Mouse (Mus musculus): Measurements from ENCODE around the gene Iqgap3.

The Iqgap3 gene

GRCm38 (mm10) chr3:88081345-88082223 is at the start of gene Iqgap3:
TSS of gene Iqgap3 (plus strand) at chr3:88081971.
- peak; percentile 81 for DNase-seq (ENCODE audit: low read depth, low spot score)

- DNase-seq (ENCODE audit: low read depth, low spot score): no peak
These were observed 48.3 kb upstream of the Iqgap3 start for GRCm38 (mm10) chr3:88033506-88033905.

GRCm38 (mm10) chr3:88035561-88036293 is 46.0 kb upstream of the Iqgap3 start:
- no peak for DNase-seq (ENCODE audit: low read depth, low spot score)

GRCm38 (mm10) chr3:88042661-88043421 is 38.9 kb upstream of the Iqgap3 start, which contains the start of gene Gpatch4:
TSS of gene Gpatch4 (plus strand) at chr3:88043108.
- peak; percentile 85 for DNase-seq (ENCODE audit: low read depth, low spot score)

- DNase-seq (ENCODE audit: low read depth, low spot score): no peak
These were observed 32.2 kb upstream of the Iqgap3 start for GRCm38 (mm10) chr3:88049532-88049931.

- no peak for DNase-seq (ENCODE audit: low read depth, low spot score)
These were observed 24.7 kb upstream of the Iqgap3 start for GRCm38 (mm10) chr3:88057030-88057429.

GRCm38 (mm10) chr3:88057902-88058696 is 23.7 kb upstream of the Iqgap3 start, which contains the start of gene Naxe:
TSS of gene Naxe (minus strand) at chr3:88058495.
- peak; percentile 78 for DNase-seq (ENCODE audit: low read depth, low spot score)

- DNase-seq (ENCODE audit: low read depth, low spot score): no peak
These were observed 13.4 kb upstream of the Iqgap3 start for GRCm38 (mm10) chr3:88068386-88068785.

GRCm38 (mm10) chr3:88071783-88072182 is 10.0 kb upstream of the Iqgap3 start:
- DNase-seq (ENCODE audit: low read depth, low spot score): peak; percentile 60

- no peak for DNase-seq (ENCODE audit: low read depth, low spot score)
These were observed 8.1 kb upstream of the Iqgap3 start for GRCm38 (mm10) chr3:88073631-88074030.

GRCm38 (mm10) chr3:88074351-88074750 is 7.4 kb upstream of the Iqgap3 start:
- no peak for DNase-seq (ENCODE audit: low read depth, low spot score)

GRCm38 (mm10) chr3:88074766-88075165 is 7.0 kb upstream of the Iqgap3 start:
- no peak for DNase-seq (ENCODE audit: low read depth, low spot score)

- DNase-seq (ENCODE audit: low read depth, low spot score): no peak
These were observed 4.3 kb upstream of the Iqgap3 start for GRCm38 (mm10) chr3:88077441-88077840.

GRCm38 (mm10) chr3:88078204-88078603 is 3.6 kb upstream of the Iqgap3 start, which contains the start of gene Ttc24:
TSS of gene Ttc24 (minus strand) at chr3:88078304.
- DNase-seq (ENCODE audit: low read depth, low spot score): no peak

GRCm38 (mm10) chr3:88082224-88082618 is 450 bp downstream of the Iqgap3 start:
- DNase-seq (ENCODE audit: low read depth, low spot score): no peak

GRCm38 (mm10) chr3:88082663-88083062 is 892 bp downstream of the Iqgap3 start:
- no peak for DNase-seq (ENCODE audit: low read depth, low spot score)

- DNase-seq (ENCODE audit: low read depth, low spot score): no peak
These were observed 2.2 kb downstream of the Iqgap3 start for GRCm38 (mm10) chr3:88084001-88084400.

GRCm38 (mm10) chr3:88085459-88085858 is 3.7 kb downstream of the Iqgap3 start:
- no peak for DNase-seq (ENCODE audit: low read depth, low spot score)

- no peak for DNase-seq (ENCODE audit: low read depth, low spot score)
These were observed 5.9 kb downstream of the Iqgap3 start for GRCm38 (mm10) chr3:88087688-88088087.

- no peak for DNase-seq (ENCODE audit: low read depth, low spot score)
These were observed 8.3 kb downstream of the Iqgap3 start for GRCm38 (mm10) chr3:88090106-88090505.

- no peak for DNase-seq (ENCODE audit: low read depth, low spot score)
These were observed 8.8 kb downstream of the Iqgap3 start for GRCm38 (mm10) chr3:88090616-88091015.

Data from retina, adult 2 months (tissue).